Mouse (Mus musculus) G1E (cell line): ENCODE results near the gene Donson. TPM values are rescaled to one million over a fixed set of nuclear protein-coding genes. Genes with fewer than 3 reads are reported as not detected.

Experiments used
- ATAC-seq: 2 replicates; pipeline ENCODE4 v1.8.0; 2016; ENCODE audit warnings: mild to moderate bottlenecking; ENCODE audit not compliant: insufficient number of reproducible peaks, poor library complexity, low FRiP score, severe bottlenecking; ENCODE audit errors: extremely low read depth
- DNase-seq: peaks from one replicate; pipeline ENCODE4 v3.0.0; 2012; ENCODE audit warnings: low spot score
- H3K27me3 ChIP-seq: 2 replicates; pipeline ENCODE4 v1.6.1; 2012; ENCODE audit warnings: mild to moderate bottlenecking, low read length, inconsistent platforms; ENCODE audit not compliant: insufficient read depth
- H3K36me3 ChIP-seq: replicated peaks from 2 replicates; pipeline ENCODE3; 2012; ENCODE audit warnings: mild to moderate bottlenecking, inconsistent platforms
- H3K4me1 ChIP-seq: 2 replicates; pipeline ENCODE4 v1.6.1; 2012; ENCODE audit warnings: low read depth, low read length, inconsistent platforms, mixed read lengths; ENCODE audit not compliant: insufficient read depth
- H3K4me3 ChIP-seq: 2 replicates; pipeline ENCODE4 v1.5.1; 2012; ENCODE audit warnings: low read depth, mild to moderate bottlenecking, inconsistent platforms, low read length, moderate library complexity, mixed read lengths
- H3K9me3 ChIP-seq: replicated peaks from 2 replicates; pipeline ENCODE4 v1.6.1; 2012; ENCODE audit warnings: inconsistent platforms
- CTCF ChIP-seq: IDR thresholded peaks from 2 replicates; pipeline ENCODE4 v1.5.1; 2012; ENCODE audit warnings: low read depth, low read length, inconsistent platforms, mixed read lengths
- GATA1 ChIP-seq: IDR thresholded peaks from 2 replicates; pipeline ENCODE4 v1.6.1; 2012; ENCODE audit warnings: borderline replicate concordance, low read length, inconsistent platforms, mixed read lengths
- GATA2 ChIP-seq: IDR thresholded peaks from 2 replicates; pipeline ENCODE4 v1.6.1; 2012; ENCODE audit warnings: low read depth, low read length, inconsistent platforms, borderline replicate concordance
- POLR2AphosphoS5 ChIP-seq: IDR thresholded peaks from 2 replicates; pipeline ENCODE4 v1.6.1; 2012; ENCODE audit warnings: low read depth, low read length, inconsistent platforms; ENCODE audit not compliant: insufficient replicate concordance
- TAL1 ChIP-seq: conservative IDR thresholded peaks from 2 replicates; pipeline ENCODE4 v1.6.1; 2012; ENCODE audit warnings: low read depth, low read length, inconsistent platforms, mixed read lengths
- polyA plus RNA-seq: library from polyadenylated mRNA; stranded (reverse); fragments of >175 nt; gene quantifications from 2 replicates; pipeline ENCODE4 v1.2.3, GENCODE M21; 2012
- total RNA-seq, 2 experiments: library from RNA; stranded (forward) in 1 of 2; stranded (reverse) in 1 of 2; fragments of 200-1000 nt in 1 of 2; fragments of >200 nt in 1 of 2; fragmentation: Nextera tagmentation in 1 of 2; gene quantifications; 2 replicates each; pipeline ENCODE4 v1.2.3; 2014 to 2017

The Donson gene
- total and polyA plus RNA-seq, 3 experiments: 18.9 to 80.4 (median 37.6) TPM

GRCm38 (mm10) chr16:91680656-91681055 is 7.9 kb downstream of the Donson start:
- no peak for ATAC-seq
- peaks cover 95% of the 10 kb centered on the region for H3K36me3 ChIP-seq

GRCm38 (mm10) chr16:91678147-91678911 is 10.2 kb downstream of the Donson start:
- no peaks in the 10 kb centered on the region for H3K9me3 ChIP-seq
- no peak for TF ChIP-seq POLR2AphosphoS5
- TF ChIP-seq GATA1: no peak
- no peak for TF ChIP-seq CTCF
- TF ChIP-seq TAL1: no peak
- no peak for TF ChIP-seq GATA2
- H3K4me1 ChIP-seq: peaks cover 4% of the 10 kb centered on the region; the same call in 1 of the 2 replicates
- ATAC-seq (no peak), DNase-seq (no peak)
- H3K4me3 ChIP-seq: no peak overlapping the region
- H3K36me3 ChIP-seq: peaks cover 94% of the 10 kb centered on the region
- H3K27me3 ChIP-seq: no peaks in the 10 kb centered on the region

More at GRCm38 (mm10) chr16:91680656-91681055, 7.9 kb downstream of the Donson start:
- H3K9me3 ChIP-seq: no peaks in the 10 kb centered on the region
- H3K4me1 ChIP-seq: peaks cover 7% of the 10 kb centered on the region; the same call in 1 of the 2 replicates
- H3K27me3 ChIP-seq: no peaks in the 10 kb centered on the region
- no peak for DNase-seq
- H3K4me3 ChIP-seq: no peak overlapping the region
- TF ChIP-seq POLR2AphosphoS5 (no peak), TAL1 (no peak), GATA2 (no peak), CTCF (no peak)

- no peak for TF ChIP-seq TAL1
- no peak for ATAC-seq
Observed at GRCm38 (mm10) chr16:91674500-91674899, 14.1 kb downstream of the Donson start.

GRCm38 (mm10) chr16:91663795-91664194 is 24.8 kb downstream of the Donson start:
- ATAC-seq (no peak), DNase-seq (no peak)
- Histone ChIP-seq H3K9me3 (peaks cover 15% of the 10 kb centered on the region), H3K4me3 (no peak overlapping the region), H3K4me1 (peaks cover 21% of the 10 kb centered on the region), H3K36me3 (peaks cover 95% of the 10 kb centered on the region), H3K27me3 (no peaks in the 10 kb centered on the region)
- TF ChIP-seq GATA2: no peak
- TF ChIP-seq POLR2AphosphoS5: no peak
- no peak for TF ChIP-seq GATA1
- no peak for TF ChIP-seq TAL1
- TF ChIP-seq CTCF: no peak

More at GRCm38 (mm10) chr16:91674500-91674899, 14.1 kb downstream of the Donson start:
- DNase-seq: no peak
- H3K4me3 ChIP-seq: no peak overlapping the region
- peaks cover 5% of the 10 kb centered on the region; the same call in 1 of the 2 replicates for H3K4me1 ChIP-seq
- no peaks in the 10 kb centered on the region for H3K27me3 ChIP-seq
- H3K36me3 ChIP-seq: peaks cover 96% of the 10 kb centered on the region
- no peaks in the 10 kb centered on the region for H3K9me3 ChIP-seq

GRCm38 (mm10) chr16:91662336-91662735 is 26.2 kb downstream of the Donson start:
- H3K36me3 ChIP-seq: peaks cover 99% of the 10 kb centered on the region
- H3K4me3 ChIP-seq: no peak overlapping the region
- ATAC-seq (no peak), DNase-seq (no peak)
- H3K9me3 ChIP-seq: peaks cover 22% of the 10 kb centered on the region
- H3K27me3 ChIP-seq: no peaks in the 10 kb centered on the region
- TF ChIP-seq GATA2: no peak
- no peak for TF ChIP-seq CTCF
- no peak for TF ChIP-seq GATA1
- no peak for TF ChIP-seq POLR2AphosphoS5
- TF ChIP-seq TAL1: no peak
- H3K4me1 ChIP-seq: peaks cover 23% of the 10 kb centered on the region

- H3K4me3 ChIP-seq: no peak overlapping the region
- TF ChIP-seq POLR2AphosphoS5: no peak
- no peak for TF ChIP-seq GATA2
- TF ChIP-seq CTCF: no peak
- no peak for TF ChIP-seq TAL1
- no peak for TF ChIP-seq GATA1
- ATAC-seq (no peak), DNase-seq (no peak)
- H3K9me3 ChIP-seq: peaks cover 23% of the 10 kb centered on the region
- H3K27me3 ChIP-seq: no peaks in the 10 kb centered on the region
- H3K36me3 ChIP-seq: peaks cover 99% of the 10 kb centered on the region
- H3K4me1 ChIP-seq: peaks cover 22% of the 10 kb centered on the region
Observed at GRCm38 (mm10) chr16:91661397-91661796, 27.2 kb downstream of the Donson start.

GRCm38 (mm10) chr16:91659798-91660197 is 28.8 kb downstream of the Donson start:
- peaks cover 34% of the 10 kb centered on the region for H3K4me1 ChIP-seq
- no peaks in the 10 kb centered on the region; the same call in 1 of the 2 replicates for H3K27me3 ChIP-seq
- H3K9me3 ChIP-seq: peaks cover 32% of the 10 kb centered on the region
- no peak overlapping the region; the same call in 1 of the 2 replicates for H3K4me3 ChIP-seq
- peaks cover 99% of the 10 kb centered on the region for H3K36me3 ChIP-seq
- ATAC-seq (no peak), DNase-seq (no peak)
- no peak for TF ChIP-seq TAL1
